Mouse (Mus musculus) kidney, embryonic 14.5 days (tissue): ENCODE measurements around the gene Adamts13. TPM values are rescaled to one million over a fixed set of nuclear protein-coding genes. Genes with fewer than 3 reads are reported as not detected.

Experiments
- ATAC-seq: fragments of 200-750 bp; cut with Nextera tagmentation; 2 replicates; pipeline ENCODE4 v1.8.0; 2017; ENCODE audit warnings: moderate number of reproducible peaks, mild to moderate bottlenecking, moderate TSS enrichment, moderate library complexity; ENCODE audit not compliant: low FRiP score, low TSS enrichment
- H3K27ac ChIP-seq: fragments of 300-500 bp; sonication (generic); 2 replicates; pipeline ENCODE4 v1.5.1; 2014; ENCODE audit warnings: low read depth, mild to moderate bottlenecking, low read length, moderate library complexity, mixed read lengths
- H3K27me3 ChIP-seq: fragments of 300-500 bp; sonication (generic); 2 replicates; pipeline ENCODE4 v1.6.1; 2014; ENCODE audit warnings: mild to moderate bottlenecking, low read length; ENCODE audit not compliant: control insufficient read depth, insufficient read depth
- H3K36me3 ChIP-seq: fragments of 300-500 bp; sonication (generic); 2 replicates; pipeline ENCODE4 v1.6.1; 2014; ENCODE audit warnings: low read length, mixed read lengths; ENCODE audit not compliant: control insufficient read depth, insufficient read depth
- H3K4me1 ChIP-seq: fragments of 300-500 bp; sonication (generic); 2 replicates; pipeline ENCODE4 v1.6.1; 2014; ENCODE audit warnings: low read length, mixed read lengths; ENCODE audit not compliant: control insufficient read depth, insufficient read depth
- H3K4me2 ChIP-seq: fragments of 300-500 bp; sonication (generic); replicated peaks from 2 replicates; pipeline ENCODE4 v1.6.1; 2014; ENCODE audit warnings: low read depth, mild to moderate bottlenecking, low read length
- H3K4me3 ChIP-seq: fragments of 300-500 bp; sonication (generic); 2 replicates; pipeline ENCODE4 v1.5.1; 2014; ENCODE audit warnings: mild to moderate bottlenecking, low read length
- H3K9ac ChIP-seq: fragments of 300-500 bp; sonication (generic); 2 replicates; pipeline ENCODE4 v1.6.1; 2014; ENCODE audit warnings: low read depth, mild to moderate bottlenecking, low read length, moderate library complexity
- H3K9me3 ChIP-seq: fragments of 300-500 bp; sonication (generic); 2 replicates; pipeline ENCODE4 v1.6.1; 2016; ENCODE audit warnings: low read length; ENCODE audit not compliant: control insufficient read depth
- WGBS: fragments of 180-500 bp; shearing (Covaris S2); extraction: QIAGEN DNeasy Blood & Tissue Kit; methylation state at CpG from one replicate; pipeline ENCODE4 v1.1.7; 2014; 5-methylcytosine and 5-hydroxymethylcytosine counted together
- polyA plus RNA-seq: library from polyadenylated mRNA; unstranded; fragments of >200 nt; fragmentation: Nextera tagmentation; extraction: Ambion mirVana; gene quantifications from 2 replicates; pipeline ENCODE4 v1.2.1, GENCODE M21; 2014

Adamts13 gene
- polyA plus RNA-seq, 1 experiment from 2014 or later, result 0.05 TPM

DNA sequence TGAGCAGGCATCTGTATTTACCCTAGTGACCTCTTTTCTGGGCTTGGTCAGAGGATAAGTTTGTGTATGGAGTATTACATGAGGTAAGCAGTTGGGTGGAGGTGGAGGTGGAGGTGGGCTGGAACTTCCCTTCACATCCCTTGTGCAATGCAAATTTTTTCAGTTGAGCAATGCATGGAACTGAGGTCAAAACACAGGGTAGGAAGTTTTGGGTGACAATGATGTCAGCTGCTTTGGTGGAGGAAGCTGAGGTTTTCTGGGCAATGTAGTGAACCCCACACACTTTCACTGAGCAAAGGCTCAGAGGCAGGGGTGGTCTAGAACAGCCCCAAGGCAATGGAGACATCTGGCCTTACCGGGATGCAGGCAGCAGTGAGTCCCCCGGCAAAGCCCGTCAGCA, 52.3 kb downstream of the Adamts13 start:
- no peak for ATAC-seq
- Histone ChIP-seq H3K9ac (no peak overlapping the region), H3K9me3 (no peaks in the 10 kb centered on the region), H3K4me1 (peaks cover 4% of the 10 kb centered on the region; the same call in 1 of the 2 replicates), H3K27ac (no peak overlapping the region), H3K36me3 (no peaks in the 10 kb centered on the region), H3K27me3 (no peaks in the 10 kb centered on the region), H3K4me3 (no peak overlapping the region), H3K4me2 (no peak overlapping the region)
- WGBS, result 94% methylated on average over 3 of the region's 3 CpGs

DNA sequence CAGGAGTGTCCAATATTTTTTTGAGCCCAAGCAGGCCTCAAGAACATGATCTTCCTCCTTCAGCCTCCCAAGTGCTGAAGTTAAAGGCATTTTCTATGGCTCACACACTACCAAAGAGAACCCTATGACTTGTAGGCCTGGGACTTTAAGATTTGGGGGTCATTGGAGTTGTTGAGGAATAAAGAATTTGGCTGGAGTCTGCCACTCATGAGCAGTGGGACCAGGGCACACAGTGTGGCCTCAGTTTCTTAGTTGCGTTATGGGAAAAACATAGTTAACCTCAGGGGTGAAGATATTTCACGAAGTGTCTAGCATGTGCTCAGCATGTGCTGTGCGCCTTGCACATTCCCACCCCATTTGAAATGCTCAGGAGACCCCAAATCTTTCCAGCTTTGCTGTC, 53.1 kb downstream of the Adamts13 start:
- Histone ChIP-seq H3K4me1 (peaks cover 4% of the 10 kb centered on the region; the same call in 1 of the 2 replicates), H3K4me2 (no peak overlapping the region), H3K9ac (no peak overlapping the region), H3K9me3 (no peaks in the 10 kb centered on the region), H3K36me3 (no peaks in the 10 kb centered on the region), H3K27ac (no peak overlapping the region), H3K27me3 (no peaks in the 10 kb centered on the region), H3K4me3 (no peak overlapping the region)
- ATAC-seq, result no peak
- WGBS, result 96% methylated on average over 3 of the region's 3 CpGs

DNA sequence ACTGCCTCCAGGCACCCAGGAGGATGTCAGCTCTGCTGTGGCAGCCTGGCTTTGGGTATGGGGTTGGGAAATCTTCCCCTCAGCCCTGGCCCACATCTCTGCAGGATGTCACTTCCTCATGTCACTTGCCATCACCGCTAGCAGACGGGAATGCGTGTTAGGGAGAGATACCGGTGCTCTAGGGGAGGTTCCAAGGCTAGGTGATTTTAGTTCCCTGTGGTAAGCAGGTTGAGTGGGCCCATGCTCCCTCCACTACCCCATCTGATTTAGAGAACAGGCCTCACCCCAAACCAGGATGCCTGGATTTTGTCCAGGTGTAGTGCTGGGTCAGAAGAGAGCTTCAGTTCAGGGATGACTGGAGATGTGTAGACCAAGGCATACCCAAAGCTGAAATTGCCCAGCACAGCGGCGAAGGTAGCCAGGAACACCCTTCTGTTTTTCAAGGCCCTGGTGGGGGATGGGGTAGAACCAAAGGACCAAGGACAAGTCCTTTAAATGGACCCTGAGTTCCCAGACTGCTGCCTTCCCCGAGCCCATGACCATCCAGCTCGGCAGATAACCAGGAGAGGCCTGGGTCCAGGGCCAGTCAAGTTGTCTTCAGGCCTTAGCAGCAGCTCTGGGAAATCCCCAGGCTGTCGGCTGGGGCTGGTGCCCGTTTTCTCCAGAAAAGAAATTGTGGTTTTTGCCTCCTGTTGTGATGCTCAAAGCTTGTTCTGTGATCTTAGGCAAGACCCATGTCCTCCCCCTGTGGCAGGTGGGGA, 53.8 kb downstream of the Adamts13 start:
- H3K9ac ChIP-seq, result no peak overlapping the region
- WGBS, result 76% methylated on average over 10 of the region's 10 CpGs
- no peak overlapping the region for H3K27ac ChIP-seq
- H3K4me2 ChIP-seq, result peak overlapping the region; percentile 37
- no peaks in the 10 kb centered on the region for H3K36me3 ChIP-seq
- no peak overlapping the region for H3K4me3 ChIP-seq
- H3K9me3 ChIP-seq, result no peaks in the 10 kb centered on the region
- H3K27me3 ChIP-seq, result no peaks in the 10 kb centered on the region
- no peak for ATAC-seq
- H3K4me1 ChIP-seq, result peaks cover 4% of the 10 kb centered on the region; the same call in 1 of the 2 replicates

DNA sequence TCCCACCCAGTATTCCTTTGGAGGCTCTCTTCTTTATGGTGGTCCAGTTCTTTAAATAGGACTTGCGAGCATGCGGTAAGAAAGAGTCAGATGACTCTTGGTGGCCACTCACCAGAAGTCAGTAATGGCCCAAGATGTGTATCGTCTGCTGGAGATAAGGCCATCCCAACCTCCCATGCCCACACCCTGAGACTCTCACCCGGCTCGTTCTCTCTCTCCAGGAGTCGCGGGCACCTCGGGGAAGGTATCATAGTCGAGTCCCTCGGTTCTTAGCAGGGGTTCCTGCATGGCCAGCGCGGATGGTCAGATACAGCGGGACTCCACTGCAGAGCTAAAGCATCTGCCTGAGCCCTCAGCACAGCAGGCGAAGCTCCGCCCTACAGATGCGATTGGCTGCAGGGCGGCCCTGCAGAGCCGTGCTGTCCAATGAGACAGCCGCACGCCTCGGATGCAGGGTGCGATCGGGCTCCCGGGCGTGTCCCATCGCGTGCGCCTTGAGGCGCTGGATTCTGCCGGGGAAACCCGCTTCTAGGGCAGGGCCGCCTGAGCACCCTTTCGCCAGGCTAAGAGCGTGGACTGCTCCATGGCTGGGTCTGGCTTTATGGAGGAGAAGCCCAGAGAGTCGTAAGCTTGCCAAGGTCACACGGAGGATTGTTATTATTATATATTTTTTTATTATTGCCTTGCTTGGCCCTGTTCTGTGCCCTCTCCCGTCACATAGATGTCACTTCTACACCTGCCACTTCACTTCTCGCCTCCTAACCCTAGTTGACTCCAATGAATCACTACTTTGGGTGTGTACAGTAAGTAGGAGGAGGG, 54.6 kb downstream of the Adamts13 start, which contains the start of gene Slc2a6:
TSS of gene Slc2a6 (minus strand) at position 381 of the 819 bp plus-strand sequence.
- H3K4me3 ChIP-seq, result peak within 1 kb of the TSS; percentile 18; the same call in 1 of the 2 replicates
- peak; percentile 99 for ATAC-seq
- peaks cover 4% of the 10 kb centered on the region; the same call in 1 of the 2 replicates for H3K4me1 ChIP-seq
- H3K27me3 ChIP-seq, result no peaks in the 10 kb centered on the region
- no peaks in the 10 kb centered on the region for H3K9me3 ChIP-seq
- H3K9ac ChIP-seq, result 0 out of 2 replicates have a peak within 1 kb of the TSS, but pooled peaks have one; percentile 29
- no peaks in the 10 kb centered on the region for H3K36me3 ChIP-seq
- H3K4me2 ChIP-seq, result peak within 1 kb of the TSS; percentile 37
- 3% methylated on average over 38 of the region's 38 CpGs for WGBS
- H3K27ac ChIP-seq, result no peak within 1 kb of the TSS

DNA sequence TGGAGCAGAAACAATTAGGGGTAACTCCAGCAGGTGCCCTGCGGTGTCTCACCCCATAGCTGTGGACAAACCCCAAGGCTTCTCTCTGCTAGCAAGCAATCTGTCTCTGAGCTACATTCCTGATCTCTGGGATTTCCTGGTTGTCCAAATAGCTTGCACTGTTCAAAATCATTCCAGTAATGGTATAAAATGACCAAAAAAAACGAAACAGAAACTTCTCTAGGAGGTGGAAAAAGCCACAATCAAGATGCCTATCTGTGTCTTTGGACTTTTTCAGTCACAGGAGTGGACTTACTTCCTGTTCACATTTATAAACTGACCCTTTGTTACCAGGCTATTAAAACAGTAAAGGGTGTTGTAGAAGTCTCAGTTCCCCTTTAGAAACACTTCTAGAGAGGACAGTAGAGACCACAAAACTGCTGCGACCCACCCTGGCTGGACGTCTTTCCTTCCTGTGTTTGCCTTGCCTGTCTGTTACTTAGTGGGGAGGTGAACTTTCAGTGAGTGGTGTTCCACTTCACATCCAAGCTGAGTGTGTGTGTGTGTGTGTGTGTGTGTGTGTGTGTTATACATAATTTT, 55.3 kb downstream of the Adamts13 start:
- Histone ChIP-seq H3K27me3 (no peaks in the 10 kb centered on the region), H3K4me3 (no peak overlapping the region), H3K27ac (no peak overlapping the region), H3K9ac (no peak overlapping the region), H3K4me1 (peaks cover 4% of the 10 kb centered on the region; the same call in 1 of the 2 replicates), H3K36me3 (no peaks in the 10 kb centered on the region), H3K9me3 (no peaks in the 10 kb centered on the region), H3K4me2 (peak overlapping the region; percentile 37)
- 55% methylated on average over 4 of the region's 4 CpGs for WGBS
- no peak; the same call in 1 of the 2 replicates for ATAC-seq

DNA sequence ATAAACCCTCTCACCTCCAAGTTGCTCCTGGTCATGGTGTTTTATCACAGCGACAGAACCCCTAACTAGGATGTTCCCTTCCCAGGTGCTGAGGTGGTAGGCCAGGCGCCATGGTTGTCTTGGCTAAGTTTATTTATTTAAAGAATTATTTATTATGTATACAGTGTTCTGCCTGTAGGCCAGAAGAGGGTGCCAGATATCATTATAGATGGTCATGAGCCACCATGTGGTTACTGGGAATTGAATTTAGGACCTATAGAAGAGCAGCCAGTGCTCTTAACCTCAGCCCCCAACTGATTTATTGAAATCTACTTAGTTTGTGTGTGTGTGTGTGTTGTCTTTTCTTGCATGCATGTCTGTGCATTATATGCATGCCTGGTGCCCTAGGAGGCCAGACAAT, 59.1 kb downstream of the Adamts13 start:
- H3K4me1 ChIP-seq, result peaks cover 4% of the 10 kb centered on the region; the same call in 1 of the 2 replicates
- H3K4me2 ChIP-seq, result no peak overlapping the region
- no peak for ATAC-seq
- no peaks in the 10 kb centered on the region for H3K9me3 ChIP-seq
- no peak overlapping the region for H3K27ac ChIP-seq
- H3K9ac ChIP-seq, result no peak overlapping the region
- WGBS, result 74% methylated on average over 2 of the region's 2 CpGs
- no peak overlapping the region for H3K4me3 ChIP-seq
- H3K27me3 ChIP-seq, result no peaks in the 10 kb centered on the region
- H3K36me3 ChIP-seq, result no peaks in the 10 kb centered on the region

DNA sequence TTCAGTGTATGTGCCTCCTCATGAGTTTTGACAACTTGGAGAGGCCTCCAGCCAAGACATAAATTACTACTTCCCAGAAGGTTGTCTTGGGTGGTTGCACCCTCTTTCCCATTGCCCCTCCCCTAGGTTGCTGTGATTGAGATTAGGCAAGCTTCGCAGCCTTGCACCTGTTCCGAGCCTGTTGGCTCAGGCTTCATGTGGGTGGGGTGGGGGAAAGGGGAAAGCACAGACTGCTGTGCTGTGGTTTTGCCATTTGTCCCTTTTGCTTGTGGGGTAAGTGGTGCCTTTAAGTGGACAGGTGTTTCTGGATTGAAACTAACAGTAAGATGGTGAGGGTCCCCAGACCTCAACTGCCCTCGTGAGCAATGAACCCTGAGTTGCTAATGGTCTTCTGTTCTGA, 62.8 kb downstream of the Adamts13 start:
- Histone ChIP-seq H3K27ac (no peak overlapping the region), H3K36me3 (no peaks in the 10 kb centered on the region), H3K9ac (no peak overlapping the region), H3K4me1 (no peaks in the 10 kb centered on the region), H3K4me3 (no peak overlapping the region), H3K9me3 (no peaks in the 10 kb centered on the region), H3K4me2 (no peak overlapping the region), H3K27me3 (no peaks in the 10 kb centered on the region)
- WGBS, result 73% methylated on average over 3 of the region's 3 CpGs
- no peak for ATAC-seq

DNA sequence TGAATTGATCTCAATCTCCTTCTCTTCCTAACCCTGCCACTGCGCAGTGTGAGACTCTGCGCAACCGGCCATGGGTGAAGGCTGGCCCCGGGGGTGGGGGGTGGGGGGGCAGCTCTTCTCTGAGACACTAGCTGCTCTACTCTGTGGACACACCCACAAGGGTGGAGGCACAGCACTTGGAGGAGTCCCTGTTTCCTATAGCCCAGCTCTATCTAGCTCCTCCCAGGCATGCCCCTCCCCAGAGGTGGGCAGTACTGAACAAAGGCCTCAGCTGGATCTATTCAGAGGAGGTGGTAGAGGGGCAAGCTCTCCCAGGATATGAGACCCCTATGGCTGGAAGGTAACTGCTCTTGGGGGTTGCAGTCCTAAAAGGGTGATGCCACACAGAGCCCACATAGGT, 63.8 kb downstream of the Adamts13 start:
- no peak for ATAC-seq
- Histone ChIP-seq H3K9me3 (no peaks in the 10 kb centered on the region), H3K4me3 (no peak overlapping the region), H3K4me2 (no peak overlapping the region), H3K27ac (no peak overlapping the region), H3K4me1 (no peaks in the 10 kb centered on the region), H3K36me3 (no peaks in the 10 kb centered on the region), H3K27me3 (no peaks in the 10 kb centered on the region), H3K9ac (no peak overlapping the region)
- 62% methylated on average over 4 of the region's 4 CpGs for WGBS
